Mouse (Mus musculus): Measurements from ENCODE around the gene Eral1.

The Eral1 gene

DNA sequence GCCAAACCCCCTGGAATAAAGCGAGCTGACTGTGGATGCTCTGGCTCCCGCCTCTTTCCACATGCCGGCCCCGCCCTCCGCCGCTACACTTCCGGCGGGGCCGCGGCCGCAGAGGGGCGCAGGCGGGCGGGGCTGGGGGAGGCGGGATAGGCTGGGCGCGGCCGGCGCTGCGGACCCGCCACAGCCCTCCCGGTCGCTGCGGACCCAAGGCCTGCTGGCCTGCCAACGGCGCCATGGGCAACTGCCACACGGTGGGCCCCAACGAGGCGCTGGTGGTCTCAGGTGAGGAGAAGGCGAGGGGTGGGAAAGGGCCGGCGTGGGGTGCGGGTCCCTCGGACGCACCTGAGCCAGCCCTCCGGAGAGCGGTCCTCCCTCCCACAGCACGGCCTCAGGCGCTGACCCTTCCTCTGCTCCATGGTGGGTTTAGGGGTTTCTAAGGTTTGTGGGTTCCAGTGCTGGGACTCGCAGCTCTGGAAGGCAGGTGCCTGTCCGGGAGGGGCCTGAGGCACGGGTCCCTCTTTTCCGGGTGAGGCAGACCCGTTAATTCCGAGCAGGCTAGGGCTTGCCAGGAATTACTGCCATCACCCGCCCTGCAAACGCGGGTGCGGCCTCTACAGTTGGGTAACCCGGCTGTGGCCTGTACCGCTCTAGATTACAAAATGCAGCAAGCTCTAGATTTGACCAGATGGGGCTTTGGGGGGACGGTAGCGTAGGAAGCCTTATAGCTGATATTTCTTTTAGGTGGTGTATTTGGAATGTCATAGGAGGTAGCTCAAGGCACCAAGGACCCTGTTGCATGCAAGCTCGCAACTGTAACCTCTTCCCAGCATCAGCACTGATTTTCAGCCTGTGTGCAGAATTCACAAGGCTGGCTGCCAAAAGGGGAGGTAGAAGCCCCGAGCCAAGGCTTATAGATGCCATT is 42.1 kb downstream of the Eral1 start, which contains the start of gene Flot2:
Gene Flot2, plus strand, starts transcription at position 101 of the 922 bp plus-strand sequence.
- peak; percentile 76 for DNase-seq (ENCODE audit: low read depth, low spot score)

DNA sequence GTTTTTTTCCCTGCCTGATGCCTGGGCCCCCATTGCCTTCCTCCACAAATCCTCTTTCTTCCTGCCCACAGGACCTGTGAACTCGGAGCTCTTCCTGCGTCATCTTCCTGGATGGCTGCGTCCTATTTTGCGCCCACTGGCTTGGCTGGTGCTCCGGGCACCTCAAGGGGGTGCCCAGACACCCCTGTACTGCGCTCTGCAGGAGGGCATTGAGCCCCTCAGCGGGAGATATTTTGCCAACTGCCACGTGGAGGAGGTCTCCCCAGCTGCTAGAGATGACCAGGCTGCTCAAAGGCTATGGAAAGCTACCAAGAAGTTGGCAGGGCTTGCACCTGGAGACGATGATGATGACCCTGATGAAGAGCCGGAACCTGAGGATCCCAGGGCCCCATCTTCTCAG is 43.4 kb downstream of the Eral1 start:
- DNase-seq (ENCODE audit: low read depth, low spot score) = no peak

DNA sequence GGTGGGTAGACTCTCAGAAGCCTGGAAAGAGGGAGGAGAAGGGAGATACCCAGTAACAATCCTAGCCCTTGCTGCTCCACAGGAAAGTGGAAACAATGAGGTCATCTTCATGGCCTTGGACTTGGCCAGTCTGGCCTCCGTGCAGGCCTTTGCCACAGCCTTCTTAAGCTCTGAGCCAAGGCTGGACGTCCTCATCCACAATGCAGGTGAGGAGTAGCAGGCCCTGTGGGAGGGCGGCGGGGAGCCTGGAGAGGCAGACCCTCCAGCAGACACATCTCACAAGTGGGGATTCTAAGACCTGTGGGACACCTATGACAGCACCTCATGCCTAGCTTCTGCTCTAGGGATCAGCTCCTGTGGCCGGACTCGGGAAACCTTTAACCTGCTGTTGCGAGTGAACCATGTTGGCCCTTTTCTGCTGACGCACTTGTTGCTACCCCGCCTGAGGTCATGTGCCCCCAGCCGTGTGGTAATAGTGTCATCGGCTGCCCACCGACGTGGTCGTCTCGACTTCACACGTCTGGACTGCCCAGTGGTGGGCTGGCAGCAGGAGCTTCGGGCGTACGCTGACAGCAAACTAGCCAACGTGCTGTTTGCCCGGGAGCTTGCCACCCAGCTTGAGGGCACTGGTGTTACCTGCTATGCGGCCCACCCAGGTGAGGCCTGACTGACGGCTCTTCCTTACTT is 46.1 kb downstream of the Eral1 start:
- DNase-seq (ENCODE audit: low read depth, low spot score) = no peak

DNA sequence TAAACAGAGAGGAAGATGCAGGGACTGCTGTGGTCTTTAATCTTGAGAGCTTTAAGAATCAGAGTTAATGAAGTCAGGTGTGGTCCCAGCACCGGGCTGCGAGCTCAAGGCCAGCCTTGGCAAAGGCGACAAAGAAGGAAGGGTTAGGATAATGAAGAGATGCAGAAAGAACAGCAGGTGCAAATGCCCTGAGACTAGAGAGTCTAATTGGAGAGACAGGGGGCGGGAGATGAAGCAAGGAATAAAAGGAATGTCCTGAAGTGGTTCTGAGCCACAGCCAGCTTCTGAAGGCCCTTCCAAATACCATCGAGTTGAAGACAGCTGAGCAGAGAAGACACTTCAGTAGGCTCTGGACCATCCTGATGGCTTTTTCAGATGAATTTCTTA is 47.4 kb downstream of the Eral1 start:
- no peak for DNase-seq (ENCODE audit: low read depth, low spot score)

DNA sequence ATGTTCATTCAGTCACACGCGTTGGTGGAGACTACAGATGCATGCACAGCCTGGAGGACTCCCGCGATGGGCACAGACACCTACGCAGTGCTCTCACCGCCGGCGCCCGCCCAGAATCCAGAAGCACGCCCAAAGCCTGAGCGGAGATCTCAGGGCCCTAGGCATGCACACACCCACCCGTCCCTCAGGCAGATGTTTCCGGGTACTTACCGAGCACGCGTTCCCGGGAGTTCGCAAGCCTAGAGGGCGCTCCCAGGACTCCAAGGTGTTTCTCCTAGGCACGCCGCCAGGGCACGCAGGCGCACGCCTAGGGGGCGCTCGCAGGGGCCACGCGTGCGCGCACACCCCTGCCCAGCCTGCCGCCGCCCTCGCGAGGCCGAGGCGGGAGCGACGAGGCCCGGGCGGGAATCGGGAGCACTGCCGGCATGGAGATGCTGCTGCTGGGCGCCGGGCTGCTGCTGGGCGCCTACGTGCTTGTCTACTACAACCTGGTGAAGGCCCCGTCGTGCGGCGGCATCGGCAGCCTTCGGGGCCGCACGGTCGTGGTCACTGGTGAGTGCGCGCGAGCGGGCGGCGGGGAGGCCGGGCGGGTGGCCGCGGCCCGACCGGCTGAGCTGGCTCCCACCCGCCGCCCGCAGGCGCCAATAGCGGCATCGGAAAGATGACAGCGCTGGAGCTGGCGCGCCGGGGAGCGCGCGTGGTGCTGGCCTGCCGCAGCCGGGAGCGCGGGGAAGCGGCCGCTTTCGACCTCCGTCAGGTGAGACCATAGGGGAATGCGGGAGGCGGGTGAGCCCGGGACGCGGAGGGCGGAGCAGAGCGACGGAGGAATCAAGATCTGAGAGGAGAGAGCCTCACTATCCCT is 48.0 kb downstream of the Eral1 start, which contains the start of gene Dhrs13:
Gene Dhrs13, plus strand, starts transcription at position 334 of the 862 bp plus-strand sequence.
- peak; percentile 98 for DNase-seq (ENCODE audit: low read depth, low spot score)

DNA sequence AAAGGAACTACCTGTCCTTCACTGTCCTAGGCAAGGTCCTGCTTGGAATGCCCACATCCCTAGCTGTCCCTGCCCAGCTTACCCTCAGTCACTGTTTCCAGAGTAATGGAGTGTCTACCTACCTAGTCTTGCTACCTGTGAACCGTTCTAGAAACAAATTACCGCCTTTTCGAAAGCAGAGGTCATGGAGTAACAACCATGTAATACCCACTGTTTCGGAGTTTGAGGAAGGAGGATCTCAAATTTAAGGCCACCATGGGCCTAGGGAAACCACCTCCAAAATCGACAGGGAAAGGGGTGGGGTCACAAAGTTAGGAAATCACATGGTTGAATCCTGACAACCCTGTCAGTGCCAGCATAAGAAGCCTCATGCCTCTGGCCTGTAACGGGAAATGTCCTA is 48.8 kb downstream of the Eral1 start:
- DNase-seq (ENCODE audit: low read depth, low spot score) = no peak

DNA sequence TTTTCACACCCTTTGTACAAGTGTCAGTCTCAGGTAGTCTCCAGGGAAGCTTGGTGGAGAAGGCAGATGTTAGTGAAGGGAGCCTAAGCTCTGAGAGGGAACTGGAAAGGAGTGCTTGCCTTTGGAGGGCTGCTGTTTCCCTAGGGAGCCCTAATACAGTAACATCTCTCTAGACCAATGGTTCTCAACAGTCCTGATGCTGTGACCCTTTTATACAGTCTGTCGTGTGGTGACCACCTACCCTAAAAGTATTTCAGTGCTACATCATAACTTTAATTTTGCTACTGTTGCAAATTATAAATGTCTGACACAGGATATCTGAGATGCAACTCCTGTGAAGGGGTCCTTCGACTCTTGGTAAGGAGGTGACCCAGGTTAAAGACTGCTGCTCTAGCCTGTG is 49.6 kb downstream of the Eral1 start:
- DNase-seq (ENCODE audit: low read depth, low spot score) = no peak

DNA sequence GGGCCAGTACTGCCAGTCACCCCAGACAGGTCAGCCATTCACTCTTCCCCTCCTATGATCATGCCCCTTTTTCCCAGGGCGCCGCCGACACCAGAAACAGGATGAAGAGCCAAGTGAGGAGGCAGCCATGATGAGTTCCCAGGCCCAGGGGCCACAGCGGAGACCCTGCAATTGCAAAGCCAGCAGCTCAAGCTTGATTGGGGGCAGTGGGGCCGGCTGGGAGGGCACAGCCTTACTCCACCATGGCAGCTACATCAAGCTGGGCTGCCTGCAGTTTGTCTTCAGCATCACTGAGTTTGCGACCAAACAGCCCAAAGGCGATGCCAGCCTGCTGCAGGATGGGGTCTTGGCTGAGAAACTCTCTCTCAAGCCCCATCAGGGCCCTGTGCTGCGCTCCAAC is 50.9 kb downstream of the Eral1 start:
- DNase-seq (ENCODE audit: low read depth, low spot score) = no peak

DNA sequence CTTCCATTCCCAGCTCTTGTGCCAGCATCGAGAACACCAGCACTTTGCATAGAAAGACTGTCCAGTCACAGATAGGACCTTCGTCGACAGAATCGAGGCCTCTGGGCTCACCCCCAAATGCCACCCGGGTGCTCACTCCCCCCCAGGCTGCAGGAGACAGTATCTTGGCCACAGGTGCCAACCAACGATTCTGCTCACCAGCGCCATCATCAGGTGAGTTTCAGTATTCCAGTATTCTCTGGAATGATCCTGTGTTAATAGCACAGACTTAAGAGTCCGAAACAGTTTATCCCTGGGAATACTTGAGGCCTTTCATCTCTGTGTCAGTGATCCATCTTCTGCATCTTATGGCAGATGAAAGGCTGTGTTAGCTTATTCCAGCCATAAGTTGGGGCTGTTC is 56.6 kb downstream of the Eral1 start:
- DNase-seq (ENCODE audit: low read depth, low spot score) = peak; percentile 72

Data from ZHBTc4 (cell line).